Mouse (Mus musculus) cortical plate, adult 2 months (tissue): ENCODE data around the gene Zc3h15. TPM values are rescaled to one million over a fixed set of nuclear protein-coding genes. Genes with fewer than 3 reads are reported as not detected.

Source experiments
- H3K27ac ChIP-seq: fragments of 200-500 bp; 2 replicates; pipeline ENCODE4 v1.5.1; 2012; ENCODE audit warnings: low read length, control low read depth, inconsistent platforms; ENCODE audit not compliant: insufficient read depth
- H3K4me1 ChIP-seq: fragments of 200-500 bp; 2 replicates; pipeline ENCODE4 v1.6.1; 2011; ENCODE audit warnings: low read length; ENCODE audit not compliant: control insufficient read depth, insufficient read depth
- H3K4me3 ChIP-seq: fragments of 200-500 bp; 2 replicates; pipeline ENCODE4 v1.5.1; 2011; ENCODE audit warnings: mild to moderate bottlenecking, low read length, control low read depth; ENCODE audit not compliant: insufficient read depth
- CTCF ChIP-seq: fragments of 200-500 bp; IDR thresholded peaks from 2 replicates; pipeline ENCODE4 v1.5.1; 2011; ENCODE audit warnings: mild to moderate bottlenecking, control low read depth, low read length; ENCODE audit not compliant: insufficient read depth; ENCODE audit errors: extremely low read depth
- POLR2A ChIP-seq: fragments of 200-500 bp; IDR thresholded peaks from 2 replicates; pipeline ENCODE4 v1.6.1; 2011; ENCODE audit warnings: mild to moderate bottlenecking, low read length, control low read depth; ENCODE audit not compliant: insufficient read depth; ENCODE audit errors: extremely low read depth
- polyA plus RNA-seq: library from polyadenylated mRNA; depleted of rRNA; stranded (reverse); fragments of >200 nt; gene quantifications from 2 replicates; pipeline ENCODE4 v1.2.3, GENCODE M21; 2012; rRNA removed

Gene Zc3h15
- polyA plus RNA-seq, 1 experiment = 103 TPM

DNA sequence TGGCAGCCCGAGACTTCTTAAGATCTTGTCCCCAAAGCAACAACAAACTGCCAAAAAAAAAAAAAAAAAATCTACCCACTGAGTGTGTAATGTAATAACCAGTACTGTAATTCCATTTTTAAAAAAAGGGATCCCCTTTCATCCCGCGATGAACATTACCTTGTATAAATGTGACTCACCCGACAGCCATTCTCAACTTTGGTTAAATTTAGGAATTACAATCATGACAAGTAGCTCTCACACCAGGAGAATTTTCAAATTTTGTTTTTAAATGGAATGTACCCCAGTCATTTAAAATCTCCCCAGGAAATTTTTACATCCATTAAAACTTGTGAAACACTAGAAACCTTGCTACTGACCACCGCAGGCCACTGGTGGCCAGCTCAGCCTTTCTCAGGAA lies 69.7 kb downstream of the Zc3h15 start:
- TF ChIP-seq POLR2A = no peak
- no peak for TF ChIP-seq CTCF
- H3K4me3 ChIP-seq = no peak overlapping the region
- H3K4me1 ChIP-seq = no peaks in the 10 kb centered on the region
- no peak overlapping the region for H3K27ac ChIP-seq

Other genes starting within 250 kb of the Zc3h15 start
- gene Itgav, start 80.0 kb downstream of the Zc3h15 start, polyA plus RNA-seq = 88.7 and 97.2 TPM in 2 replicates
- 123 and 131 TPM in 2 replicates for gene Fam171b, start 168.2 kb downstream of the Zc3h15 start, polyA plus RNA-seq